Mouse (Mus musculus): Measurements from ENCODE around the gene Gm6588. TPM values are rescaled to one million over a fixed set of nuclear protein-coding genes. Genes with fewer than 3 reads are reported as not detected.
"Not testable (repeated sequence)": the region's sequence is repeated elsewhere in the genome, so short reads cannot be mapped to it uniquely, and the experiment has no call there.

Gene Gm6588
- not detected for total RNA-seq (2021)
- long read RNA-seq, experiment 1: 0 reads
- long read RNA-seq, experiment 2: 0 reads

GRCm38 (mm10) chr5:112448747-112449440 lies at the start of gene Gm6588:
Gene Gm6588 (plus strand): TSS chr5:112449426.
- no peak for DNase-seq

GRCm38 (mm10) chr5:112402437-112402836 lies 46.8 kb upstream of the Gm6588 start:
- DNase-seq: no peak

- no peak for DNase-seq
These were observed 43.2 kb upstream of the Gm6588 start for GRCm38 (mm10) chr5:112406017-112406416.

GRCm38 (mm10) chr5:112409274-112409673 lies 40.0 kb upstream of the Gm6588 start:
- DNase-seq: no peak

GRCm38 (mm10) chr5:112411072-112411471 lies 38.2 kb upstream of the Gm6588 start:
- no peak for DNase-seq

- no peak for DNase-seq
These were observed 37.5 kb upstream of the Gm6588 start for GRCm38 (mm10) chr5:112411514-112412335.

- DNase-seq: not testable (repeated sequence)
These were observed 36.4 kb upstream of the Gm6588 start for GRCm38 (mm10) chr5:112412781-112413180.

GRCm38 (mm10) chr5:112416673-112417072 lies 32.6 kb upstream of the Gm6588 start:
- no peak for DNase-seq

GRCm38 (mm10) chr5:112418023-112418422 lies 31.2 kb upstream of the Gm6588 start:
- DNase-seq: no peak

- peak in 1 of 2 experiments; percentile 12 for DNase-seq
These were observed 29.7 kb upstream of the Gm6588 start for GRCm38 (mm10) chr5:112419535-112419934.

- DNase-seq: no peak
These were observed 22.6 kb upstream of the Gm6588 start for GRCm38 (mm10) chr5:112426635-112427034.

- peak; percentile 70 to 81 for DNase-seq
These were observed 21.9 kb upstream of the Gm6588 start for GRCm38 (mm10) chr5:112427283-112427682.

- peak; percentile 77 to 83 for DNase-seq
These were observed 20.3 kb upstream of the Gm6588 start for GRCm38 (mm10) chr5:112428944-112429343.

GRCm38 (mm10) chr5:112431120-112431775 lies 18.0 kb upstream of the Gm6588 start:
- DNase-seq: no peak

- no peak for DNase-seq
These were observed 17.2 kb upstream of the Gm6588 start for GRCm38 (mm10) chr5:112432033-112432432.

- peak; percentile 71 to 80 for DNase-seq
These were observed 16.2 kb upstream of the Gm6588 start for GRCm38 (mm10) chr5:112433004-112433403.

- DNase-seq: no peak
These were observed 10.7 kb upstream of the Gm6588 start for GRCm38 (mm10) chr5:112438535-112438934.

- no peak for DNase-seq
These were observed 3.9 kb downstream of the Gm6588 start for GRCm38 (mm10) chr5:112453088-112453487.

GRCm38 (mm10) chr5:112454966-112455555 lies 5.8 kb downstream of the Gm6588 start:
- DNase-seq: no peak

- no peak for DNase-seq
These were observed 10.7 kb downstream of the Gm6588 start for GRCm38 (mm10) chr5:112459903-112460302.

GRCm38 (mm10) chr5:112466331-112466730 lies 17.1 kb downstream of the Gm6588 start:
- peak; percentile 32 to 43 for DNase-seq

GRCm38 (mm10) chr5:112468986-112469581 lies 19.9 kb downstream of the Gm6588 start:
- no peak for DNase-seq

Data from adrenal gland, postnatal 36 days (tissue).